Mouse (Mus musculus): ENCODE measurements around the gene Slc25a10. TPM values are rescaled to one million over a fixed set of nuclear protein-coding genes. Genes with fewer than 3 reads are reported as not detected.

Gene Slc25a10
- polyA plus RNA-seq, 1 experiment = 32.9 TPM

DNA sequence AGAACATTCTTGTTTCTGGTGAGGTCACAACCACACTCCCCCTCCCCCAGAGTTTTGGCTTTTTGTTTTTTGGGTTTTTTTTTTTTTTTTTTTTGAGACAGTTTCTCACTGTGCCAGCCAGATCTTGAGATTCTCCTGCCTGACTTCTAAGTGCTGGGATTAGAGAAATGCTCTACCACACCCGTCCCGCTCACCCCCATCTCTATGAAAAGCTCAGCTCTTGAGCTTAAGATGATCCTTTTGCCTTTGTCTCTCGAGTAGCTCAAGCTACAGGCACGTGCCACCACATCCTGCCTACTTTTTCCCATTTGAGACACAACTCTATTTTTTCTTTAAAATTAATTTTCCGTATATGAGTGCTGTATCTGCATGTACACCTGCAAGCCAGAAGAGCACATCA is 27.3 kb upstream of the Slc25a10 start:
- H3K4me3 ChIP-seq (ENCODE audit: insufficient read depth, low read depth, low read length) = no peak overlapping the region
- no peak overlapping the region for H3K27ac ChIP-seq (replicated peaks; ENCODE audit: low read depth, low read length)
- H3K4me1 ChIP-seq (ENCODE audit: control insufficient read depth, insufficient read depth, insufficient read length, low read length) = peaks cover 2% of the 10 kb centered on the region; the same call in 1 of the 2 replicates

- Histone ChIP-seq H3K27ac (replicated peaks; ENCODE audit: low read depth, low read length) (no peak overlapping the region), H3K4me1 (ENCODE audit: control insufficient read depth, insufficient read depth, insufficient read length, low read length) (peaks cover 2% of the 10 kb centered on the region; the same call in 1 of the 2 replicates), H3K4me3 (ENCODE audit: insufficient read depth, low read depth, low read length) (no peak overlapping the region)
Observed at GRCm38 (mm10) chr11:120465521-120465920, 26.1 kb upstream of the Slc25a10 start.

- Histone ChIP-seq H3K27ac (replicated peaks; ENCODE audit: low read depth, low read length) (peak within 1 kb of the TSS; percentile 27; the same call in 1 of the 2 replicates), H3K4me1 (ENCODE audit: control insufficient read depth, insufficient read depth, insufficient read length, low read length) (peaks cover 2% of the 10 kb centered on the region; the same call in 1 of the 2 replicates), H3K4me3 (ENCODE audit: insufficient read depth, low read depth, low read length) (peak within 1 kb of the TSS; percentile 89)
Observed at GRCm38 (mm10) chr11:120467051-120467735, 24.4 kb upstream of the Slc25a10 start, which contains the start of gene Arl16. Gene Arl16, minus strand, starts transcription at chr11:120467607.

- Histone ChIP-seq H3K4me1 (ENCODE audit: control insufficient read depth, insufficient read depth, insufficient read length, low read length) (peaks cover 2% of the 10 kb centered on the region; the same call in 1 of the 2 replicates), H3K4me3 (ENCODE audit: insufficient read depth, low read depth, low read length) (peak overlapping the region; percentile 89), H3K27ac (replicated peaks; ENCODE audit: low read depth, low read length) (peak overlapping the region; percentile 27; the same call in 1 of the 2 replicates)
Observed at GRCm38 (mm10) chr11:120467736-120468092, 23.9 kb upstream of the Slc25a10 start.

- H3K27ac ChIP-seq (replicated peaks; ENCODE audit: low read depth, low read length) = no peak overlapping the region
- no peaks in the 10 kb centered on the region for H3K4me1 ChIP-seq (ENCODE audit: control insufficient read depth, insufficient read depth, insufficient read length, low read length)
- no peak overlapping the region for H3K4me3 ChIP-seq (ENCODE audit: insufficient read depth, low read depth, low read length)
Observed at GRCm38 (mm10) chr11:120472052-120472451, 19.6 kb upstream of the Slc25a10 start.

DNA sequence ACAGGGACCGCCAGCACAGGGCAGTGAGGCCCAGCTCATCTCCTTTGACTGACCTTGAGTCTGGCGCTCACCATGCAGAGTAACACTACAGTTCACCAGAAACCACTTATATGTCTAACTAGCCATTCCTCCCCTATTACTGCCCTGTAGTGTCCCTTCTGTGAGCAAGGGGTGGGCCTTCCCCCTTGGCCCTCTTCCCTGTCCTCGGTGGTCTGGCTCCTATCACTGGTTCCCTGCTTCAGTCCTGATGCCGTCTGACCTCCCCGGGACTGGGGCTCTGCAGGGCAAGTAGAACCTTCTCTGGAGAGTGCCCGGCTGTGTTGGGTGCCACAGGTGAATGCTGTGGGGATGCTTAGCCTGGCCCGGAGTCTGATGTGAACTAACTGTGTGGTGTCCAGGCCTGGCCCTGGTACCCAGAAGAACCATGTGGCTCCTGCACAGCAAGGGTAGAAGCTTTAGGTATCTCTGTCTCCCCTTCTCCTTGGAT is 8.1 kb upstream of the Slc25a10 start:
- Histone ChIP-seq H3K27ac (replicated peaks; ENCODE audit: low read depth, low read length) (no peak overlapping the region), H3K4me3 (ENCODE audit: insufficient read depth, low read depth, low read length) (no peak overlapping the region), H3K4me1 (ENCODE audit: control insufficient read depth, insufficient read depth, insufficient read length, low read length) (no peaks in the 10 kb centered on the region; the same call in 1 of the 2 replicates)

DNA sequence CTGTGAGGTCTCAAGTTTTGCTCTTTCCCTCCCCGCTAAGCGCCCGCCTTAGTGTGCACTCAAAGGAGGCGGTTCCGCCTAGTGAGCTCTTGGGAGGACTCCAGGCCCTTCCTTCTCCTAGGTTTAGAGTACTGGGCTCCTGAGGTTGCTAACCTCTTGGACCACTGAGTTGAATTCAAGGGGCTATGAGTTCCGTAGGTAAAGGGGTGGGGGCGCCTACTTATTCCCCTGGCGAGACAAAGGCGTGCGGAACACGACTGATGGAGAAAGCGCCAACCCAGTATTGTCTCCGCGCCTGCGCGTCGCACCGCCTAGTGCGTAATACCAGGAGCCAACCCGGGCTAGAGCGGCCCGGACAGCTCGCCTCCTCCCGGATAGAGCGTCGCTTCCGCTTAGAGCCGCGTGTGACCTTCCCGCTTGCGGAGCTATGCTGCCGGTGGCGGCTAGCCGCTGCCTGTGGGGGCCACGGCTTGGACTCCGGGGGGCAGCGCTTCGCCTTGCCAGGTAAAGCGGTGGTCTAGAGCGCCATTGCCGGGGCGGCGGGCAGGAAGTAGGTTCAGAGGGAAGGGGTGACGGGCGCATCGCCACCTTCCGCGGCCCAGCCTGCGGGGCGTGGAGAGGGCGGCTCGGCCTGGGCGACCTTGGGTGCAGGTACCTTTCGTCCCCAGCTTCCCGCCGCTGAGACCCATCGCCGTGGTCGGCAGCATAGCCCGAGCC is 7.2 kb upstream of the Slc25a10 start, which contains the start of gene Mrpl12:
TSS of gene Mrpl12 (plus strand) at position 349 of the 717 bp plus-strand sequence.
- H3K27ac ChIP-seq (replicated peaks; ENCODE audit: low read depth, low read length) = peak within 1 kb of the TSS; percentile 83
- no peaks in the 10 kb centered on the region; the same call in 1 of the 2 replicates for H3K4me1 ChIP-seq (ENCODE audit: control insufficient read depth, insufficient read depth, insufficient read length, low read length)
- peak within 1 kb of the TSS; percentile 89 for H3K4me3 ChIP-seq (ENCODE audit: insufficient read depth, low read depth, low read length)

DNA sequence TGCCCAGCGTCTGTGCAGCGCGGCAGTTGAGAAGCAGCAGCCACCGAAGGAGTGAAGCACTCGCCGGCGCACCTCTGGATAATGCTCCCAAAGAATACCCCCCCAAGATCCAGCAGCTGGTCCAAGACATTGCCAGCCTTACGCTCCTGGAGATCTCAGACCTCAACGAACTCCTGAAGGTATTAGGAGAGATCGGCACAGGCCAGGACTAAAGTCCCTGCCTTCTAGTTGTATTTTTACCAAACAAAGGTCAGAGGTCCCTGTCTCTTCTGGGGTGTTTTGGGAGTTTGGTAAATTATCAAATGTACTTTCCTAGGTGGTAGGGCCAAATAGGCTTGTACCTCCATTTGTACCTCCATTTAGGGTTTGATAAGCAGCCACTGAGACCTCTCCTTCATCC is 6.4 kb upstream of the Slc25a10 start:
- Histone ChIP-seq H3K4me1 (ENCODE audit: control insufficient read depth, insufficient read depth, insufficient read length, low read length) (no peaks in the 10 kb centered on the region; the same call in 1 of the 2 replicates), H3K4me3 (ENCODE audit: insufficient read depth, low read depth, low read length) (peak overlapping the region; percentile 89), H3K27ac (replicated peaks; ENCODE audit: low read depth, low read length) (peak overlapping the region; percentile 83)

DNA sequence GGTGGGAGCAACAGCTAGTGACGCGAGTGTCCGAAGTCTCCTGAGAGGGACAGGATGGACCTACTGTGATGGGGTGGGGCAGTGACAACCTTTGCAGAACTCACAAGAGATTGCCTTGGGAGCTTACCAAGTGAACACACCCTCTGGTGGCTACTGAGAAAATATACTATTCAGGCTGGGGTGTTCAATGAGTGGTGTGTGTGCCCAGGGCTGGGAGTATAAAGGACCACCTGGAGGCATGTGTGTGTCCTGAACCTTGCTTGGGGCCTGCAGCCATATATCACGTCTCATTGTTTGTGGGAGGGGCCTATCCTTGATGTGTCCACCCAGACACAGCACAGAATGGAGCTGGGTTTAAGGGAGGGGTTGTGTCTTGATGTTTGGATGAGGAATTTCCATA is 3.1 kb upstream of the Slc25a10 start:
- H3K4me1 ChIP-seq (ENCODE audit: control insufficient read depth, insufficient read depth, insufficient read length, low read length) = peaks cover 8% of the 10 kb centered on the region
- no peak overlapping the region for H3K4me3 ChIP-seq (ENCODE audit: insufficient read depth, low read depth, low read length)
- H3K27ac ChIP-seq (replicated peaks; ENCODE audit: low read depth, low read length) = no peak overlapping the region

DNA sequence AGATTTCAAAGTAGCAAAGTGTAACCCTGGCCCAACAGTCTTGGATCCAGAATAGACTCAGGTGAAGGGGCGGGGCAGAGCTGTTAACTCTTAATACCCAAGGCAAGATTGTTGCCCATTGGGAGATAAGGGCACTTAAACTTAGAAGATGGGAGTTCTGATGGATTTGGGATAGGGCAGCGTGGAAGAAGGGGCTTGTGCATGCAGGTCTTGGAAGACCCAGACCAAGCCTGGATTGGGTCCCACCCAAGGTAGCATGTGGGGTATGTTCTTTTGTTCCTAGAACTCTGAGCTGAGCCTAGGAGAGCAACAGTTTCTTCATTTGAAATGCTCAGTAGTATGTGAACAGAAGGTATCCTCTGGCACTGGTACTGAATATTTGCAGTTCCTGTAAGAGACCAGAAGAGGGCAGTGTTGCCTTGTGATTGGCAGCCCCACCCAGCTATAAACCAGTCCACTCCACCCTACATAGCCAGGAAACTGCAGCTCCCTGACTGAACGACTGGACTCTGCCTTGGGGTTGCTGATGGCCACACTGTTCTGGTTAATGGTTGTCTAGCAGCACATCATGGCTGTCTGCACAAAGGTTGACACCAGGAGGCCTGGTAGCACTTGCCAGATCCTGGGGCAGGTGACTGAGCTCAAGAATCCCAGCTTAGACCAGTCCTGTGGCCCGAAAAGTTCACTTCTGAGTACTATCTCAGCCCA is 2.4 kb upstream of the Slc25a10 start:
- Histone ChIP-seq H3K4me1 (ENCODE audit: control insufficient read depth, insufficient read depth, insufficient read length, low read length) (peaks cover 8% of the 10 kb centered on the region), H3K27ac (replicated peaks; ENCODE audit: low read depth, low read length) (no peak overlapping the region), H3K4me3 (ENCODE audit: insufficient read depth, low read depth, low read length) (no peak overlapping the region)

DNA sequence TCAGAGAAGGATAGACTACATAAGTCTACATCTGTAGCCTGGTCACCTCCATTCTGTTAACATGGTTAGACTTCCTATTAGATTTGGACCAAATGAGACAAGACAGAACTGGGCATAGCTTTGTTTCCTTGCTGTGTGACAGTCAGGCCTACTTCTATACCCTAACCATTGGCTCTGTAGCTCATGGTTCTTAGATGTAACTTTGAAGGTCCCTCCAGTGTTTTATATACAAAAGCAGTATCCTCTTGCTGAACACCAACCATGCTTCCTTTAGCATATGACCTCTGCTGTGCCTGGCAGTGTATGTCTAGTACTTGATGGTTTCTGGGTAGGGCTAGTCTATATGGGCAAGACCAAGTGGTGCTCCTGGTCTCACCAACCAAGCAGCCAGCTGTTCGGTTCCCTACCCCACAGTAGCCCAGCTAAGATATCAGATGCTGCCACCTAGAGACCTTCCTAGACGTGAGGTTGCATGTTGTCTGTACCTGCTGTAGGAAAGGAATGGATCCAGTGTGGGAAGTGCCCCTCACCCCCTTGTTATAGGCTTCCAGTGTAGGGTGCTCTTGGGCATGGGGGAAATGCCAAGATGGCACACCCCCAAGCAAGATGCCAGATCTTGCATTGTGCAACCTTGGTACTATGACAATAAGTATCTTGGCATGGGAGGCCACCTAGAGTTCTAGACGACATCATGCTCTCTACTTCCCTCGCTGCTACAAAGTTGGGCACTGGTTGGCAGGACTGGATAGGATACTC is 1.2 kb upstream of the Slc25a10 start:
- Histone ChIP-seq H3K4me1 (ENCODE audit: control insufficient read depth, insufficient read depth, insufficient read length, low read length) (peaks cover 8% of the 10 kb centered on the region), H3K27ac (replicated peaks; ENCODE audit: low read depth, low read length) (no peak overlapping the region), H3K4me3 (ENCODE audit: insufficient read depth, low read depth, low read length) (no peak overlapping the region)

DNA sequence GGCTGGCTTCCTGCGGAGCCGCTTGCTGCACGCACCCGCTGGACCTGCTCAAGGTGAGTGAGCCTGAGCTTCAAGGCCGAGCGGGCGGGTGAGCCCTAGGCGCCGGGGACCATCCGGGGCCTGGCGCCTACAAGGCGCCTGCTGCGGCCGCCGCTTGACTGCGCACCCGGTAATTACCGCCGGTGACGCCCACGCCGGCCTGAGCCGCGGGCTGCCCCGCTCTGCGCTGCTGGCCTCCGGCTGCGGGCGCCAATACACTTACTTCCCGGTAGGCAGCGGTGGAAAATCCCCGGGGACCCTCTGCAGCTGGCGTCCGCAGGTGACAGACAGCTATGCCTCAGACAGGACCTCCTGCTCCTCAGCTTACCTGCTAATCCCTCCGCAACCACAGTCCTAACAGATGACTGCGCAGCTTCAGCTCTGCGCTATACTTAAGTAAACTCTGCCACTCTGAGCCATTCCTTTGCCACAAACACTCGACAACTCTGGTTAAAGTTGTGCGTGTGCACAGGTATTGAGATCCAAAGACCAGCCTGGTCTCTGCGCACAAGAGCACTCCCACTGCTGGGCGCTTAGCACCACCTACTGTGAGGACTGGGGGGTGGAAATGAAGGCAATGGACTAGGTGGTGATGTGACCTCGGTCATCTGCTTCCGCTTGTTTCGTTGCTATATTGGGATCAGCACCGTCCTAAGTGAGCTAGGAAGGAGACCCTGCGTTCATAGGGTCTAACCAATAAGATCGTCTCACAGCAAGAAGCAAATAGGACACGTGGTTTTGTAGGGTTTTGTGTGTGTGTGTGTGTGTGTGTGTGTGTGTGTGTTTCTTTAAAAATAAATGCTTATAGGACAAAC is 611 bp downstream of the Slc25a10 start:
- peak overlapping the region; percentile 86 for H3K4me3 ChIP-seq (ENCODE audit: insufficient read depth, low read depth, low read length)
- 0 out of 2 replicates have a peak overlapping the region, but pooled peaks have one; percentile 3 for H3K27ac ChIP-seq (replicated peaks; ENCODE audit: low read depth, low read length)
- H3K4me1 ChIP-seq (ENCODE audit: control insufficient read depth, insufficient read depth, insufficient read length, low read length) = peaks cover 8% of the 10 kb centered on the region

DNA sequence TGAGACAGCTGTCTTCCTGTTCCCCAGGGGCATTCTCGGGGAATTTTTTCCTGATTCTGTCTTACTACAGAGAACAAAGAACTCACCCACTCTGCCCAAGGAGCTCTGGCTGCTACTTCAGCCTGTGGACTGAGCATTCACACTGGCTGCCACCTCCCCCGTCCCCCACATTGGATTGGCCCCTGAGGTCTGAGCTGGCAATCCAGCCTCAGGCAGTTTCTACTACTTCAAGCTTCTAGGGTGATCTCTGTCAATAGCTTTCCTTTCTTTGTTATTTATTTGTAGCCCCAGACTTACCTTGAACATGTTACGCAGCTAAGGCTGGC is 1.2 kb downstream of the Slc25a10 start:
- H3K4me3 ChIP-seq (ENCODE audit: insufficient read depth, low read depth, low read length) = peak overlapping the region; percentile 86
- H3K27ac ChIP-seq (replicated peaks; ENCODE audit: low read depth, low read length) = peak overlapping the region; percentile 19; the same call in 1 of the 2 replicates
- peaks cover 8% of the 10 kb centered on the region for H3K4me1 ChIP-seq (ENCODE audit: control insufficient read depth, insufficient read depth, insufficient read length, low read length)

DNA sequence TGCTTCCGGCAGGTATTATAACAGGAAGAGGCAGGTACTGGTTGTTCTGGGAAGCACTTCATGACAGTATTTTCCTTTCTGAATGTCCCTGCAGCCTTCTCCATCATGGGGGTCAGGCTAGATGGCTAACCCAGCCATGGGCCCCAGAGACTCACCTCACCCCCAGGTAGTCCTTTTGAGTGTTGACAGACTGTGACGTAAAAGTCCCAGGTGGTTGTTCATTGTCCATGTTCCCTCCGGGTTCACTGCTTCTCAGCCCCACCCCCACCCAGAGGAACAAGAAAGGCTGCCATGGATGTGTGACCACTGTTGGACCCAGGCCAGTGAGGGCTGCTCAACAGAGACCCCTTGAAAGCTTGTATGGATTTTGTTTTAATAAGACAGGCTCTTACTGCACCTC is 1.7 kb downstream of the Slc25a10 start:
- Histone ChIP-seq H3K4me3 (ENCODE audit: insufficient read depth, low read depth, low read length) (0 out of 2 replicates have a peak overlapping the region, but pooled peaks have one; percentile 3), H3K27ac (replicated peaks; ENCODE audit: low read depth, low read length) (no peak overlapping the region), H3K4me1 (ENCODE audit: control insufficient read depth, insufficient read depth, insufficient read length, low read length) (peaks cover 8% of the 10 kb centered on the region)

All from brown adipose tissue, adult 24 weeks (tissue).